Mouse (Mus musculus) lung, embryonic 14.5 days (tissue): ENCODE measurements around the gene Pik3c2a. TPM values are rescaled to one million over a fixed set of nuclear protein-coding genes. Genes with fewer than 3 reads are reported as not detected.
"Not testable (repeated sequence)": the region's sequence is repeated elsewhere in the genome, so short reads cannot be mapped to it uniquely, and the experiment has no call there.

Source experiments
- ATAC-seq: fragments of 200-750 bp; cut with Nextera tagmentation; 2 replicates; pipeline ENCODE4 v1.8.0; 2017; ENCODE audit warnings: mild to moderate bottlenecking, moderate TSS enrichment, moderate library complexity; ENCODE audit not compliant: insufficient read depth
- DNase-seq: peaks from one replicate; pipeline ENCODE4 v3.0.0-alpha.2; 2015
- H3K27ac ChIP-seq: fragments of 300-500 bp; sonication (generic); 2 replicates; pipeline ENCODE4 v1.5.1; 2014; ENCODE audit warnings: low read depth, mild to moderate bottlenecking, moderate library complexity
- H3K27me3 ChIP-seq: fragments of 300-500 bp; sonication (generic); 2 replicates; pipeline ENCODE4 v1.6.1; 2014; ENCODE audit warnings: low read length, control low read depth; ENCODE audit not compliant: insufficient read depth
- H3K36me3 ChIP-seq: fragments of 300-500 bp; sonication (generic); 2 replicates; pipeline ENCODE4 v1.6.1; 2014; ENCODE audit warnings: control low read depth; ENCODE audit not compliant: insufficient read depth
- H3K4me1 ChIP-seq: fragments of 300-500 bp; sonication (generic); 2 replicates; pipeline ENCODE4 v1.6.1; 2014; ENCODE audit warnings: antibody characterized with exemption, control low read depth; ENCODE audit not compliant: insufficient read depth
- H3K4me2 ChIP-seq: fragments of 300-500 bp; sonication (generic); 2 replicates; pipeline ENCODE4 v1.6.1; 2014; ENCODE audit warnings: mild to moderate bottlenecking
- H3K4me3 ChIP-seq: fragments of 300-500 bp; sonication (generic); 2 replicates; pipeline ENCODE4 v1.5.1; 2014; ENCODE audit warnings: low read depth, low read length
- H3K9ac ChIP-seq: fragments of 300-500 bp; sonication (generic); 2 replicates; pipeline ENCODE4 v1.6.1; 2014
- H3K9me3 ChIP-seq: fragments of 300-500 bp; sonication (generic); 2 replicates; pipeline ENCODE4 v1.6.1; 2016; ENCODE audit warnings: low read depth, low read length, control low read depth
- CTCF ChIP-seq: IDR thresholded peaks from 2 replicates; pipeline ENCODE4 v1.5.1; 2016; ENCODE audit warnings: antibody characterized with exemption, low read depth
- WGBS: fragments of 180-500 bp; shearing (Covaris S2); extraction: QIAGEN DNeasy Blood & Tissue Kit; methylation state at CpG from one replicate; pipeline ENCODE4 v1.1.7; 2014; 5-methylcytosine and 5-hydroxymethylcytosine counted together
- polyA plus RNA-seq: library from polyadenylated mRNA; unstranded; fragments of >200 nt; fragmentation: Nextera tagmentation; extraction: Ambion mirVana; gene quantifications from 2 replicates; pipeline ENCODE4 v1.2.1, GENCODE M21; 2014

Gene Pik3c2a
- polyA plus RNA-seq, 1 experiment from 2014 or later, result 33.4 TPM

- Histone ChIP-seq H3K9ac (no peak overlapping the region), H3K4me1 (no peaks in the 10 kb centered on the region), H3K27me3 (no peaks in the 10 kb centered on the region), H3K4me3 (no peak overlapping the region), H3K9me3 (no peaks in the 10 kb centered on the region), H3K36me3 (0 out of 2 replicates have a peak, but pooled peaks cover 7% of the 10 kb centered on the region), H3K27ac (no peak overlapping the region), H3K4me2 (no peak overlapping the region)
- DNase-seq, result peak; percentile 7
- no peak for TF ChIP-seq CTCF
- no peak for ATAC-seq
- 36% methylated on average over 1 of the region's 1 CpGs for WGBS
Observed at GRCm38 (mm10) chr7:116409438-116409837, 33.8 kb downstream of the Pik3c2a start.

- H3K4me3 ChIP-seq, result no peak overlapping the region
- no peak overlapping the region for H3K4me2 ChIP-seq
- H3K9ac ChIP-seq, result no peak overlapping the region
- no peak for TF ChIP-seq CTCF
- DNase-seq (no peak), ATAC-seq (no peak)
- no peak overlapping the region for H3K27ac ChIP-seq
- no peaks in the 10 kb centered on the region for H3K4me1 ChIP-seq
- 74% methylated on average over 3 of the region's 3 CpGs for WGBS
- H3K36me3 ChIP-seq, result peaks cover 10% of the 10 kb centered on the region; the same call in 1 of the 2 replicates
- no peaks in the 10 kb centered on the region for H3K27me3 ChIP-seq
- H3K9me3 ChIP-seq, result no peaks in the 10 kb centered on the region
Observed at GRCm38 (mm10) chr7:116392329-116392728, 50.9 kb downstream of the Pik3c2a start.

- H3K4me2 ChIP-seq, H3K4me1 ChIP-seq, H3K4me3 ChIP-seq, H3K9ac ChIP-seq, H3K27ac ChIP-seq, H3K9me3 ChIP-seq, H3K27me3 ChIP-seq, ATAC-seq, DNase-seq: not testable (repeated sequence)
- whole genome bisulfite sequencing, result 93% methylated on average over 2 of the region's 2 CpGs
- peaks cover 29% of the 10 kb centered on the region; the same call in 1 of the 2 replicates for H3K36me3 ChIP-seq
Observed at GRCm38 (mm10) chr7:116387389-116387788, 55.9 kb downstream of the Pik3c2a start.

- not testable (repeated sequence) for DNase-seq, H3K4me3 ChIP-seq, H3K27ac ChIP-seq, H3K9ac ChIP-seq, H3K9me3 ChIP-seq, H3K4me2 ChIP-seq, H3K27me3 ChIP-seq, H3K4me1 ChIP-seq, ATAC-seq
- WGBS, result 93% methylated on average over 6 of the region's 6 CpGs
- peaks cover 41% of the 10 kb centered on the region for H3K36me3 ChIP-seq
Observed at GRCm38 (mm10) chr7:116379181-116379580, 64.1 kb downstream of the Pik3c2a start.

GRCm38 (mm10) chr7:116374284-116374683, 69.0 kb downstream of the Pik3c2a start:
- 93% methylated on average over 1 of the region's 1 CpGs for WGBS

GRCm38 (mm10) chr7:116336226-116336625, 107.0 kb downstream of the Pik3c2a start:
- Histone ChIP-seq H3K4me1 (peaks cover 11% of the 10 kb centered on the region; the same call in 1 of the 2 replicates), H3K27ac (no peak overlapping the region), H3K9me3 (no peaks in the 10 kb centered on the region), H3K9ac (no peak overlapping the region), H3K4me3 (no peak overlapping the region), H3K4me2 (no peak overlapping the region), H3K27me3 (no peaks in the 10 kb centered on the region), H3K36me3 (peaks cover 45% of the 10 kb centered on the region)
- DNase-seq (peak; percentile 83), ATAC-seq (no peak)
- 18% methylated on average over 1 of the region's 1 CpGs for WGBS
- peak; percentile 65 for TF ChIP-seq CTCF

More at GRCm38 (mm10) chr7:116374284-116374683, 69.0 kb downstream of the Pik3c2a start:
- no peak overlapping the region for H3K4me2 ChIP-seq
- ATAC-seq, result no peak
- no peak overlapping the region for H3K27ac ChIP-seq
- no peak overlapping the region for H3K9ac ChIP-seq
- TF ChIP-seq CTCF, result no peak
- no peaks in the 10 kb centered on the region for H3K4me1 ChIP-seq
- no peaks in the 10 kb centered on the region for H3K27me3 ChIP-seq
- no peak for DNase-seq
- no peaks in the 10 kb centered on the region for H3K9me3 ChIP-seq
- peaks cover 52% of the 10 kb centered on the region for H3K36me3 ChIP-seq
- no peak overlapping the region for H3K4me3 ChIP-seq

- Histone ChIP-seq H3K4me2 (peak overlapping the region; percentile 82), H3K36me3 (peaks cover 45% of the 10 kb centered on the region), H3K4me3 (peak overlapping the region; percentile 89), H3K9ac (no peak overlapping the region; the same call in 1 of the 2 replicates), H3K9me3 (no peaks in the 10 kb centered on the region), H3K27me3 (no peaks in the 10 kb centered on the region), H3K4me1 (peaks cover 11% of the 10 kb centered on the region; the same call in 1 of the 2 replicates), H3K27ac (peak overlapping the region; percentile 73; the same call in 1 of the 2 replicates)
- no peak for TF ChIP-seq CTCF
- WGBS, result 59% methylated on average over 6 of the region's 6 CpGs
- ATAC-seq (no peak), DNase-seq (no peak)
Observed at GRCm38 (mm10) chr7:116335133-116335532, 108.1 kb downstream of the Pik3c2a start.
